Mouse (Mus musculus) adrenal gland, adult 18-20 months (tissue): Measurements from ENCODE around the gene Scn2b. TPM values are rescaled to one million over a fixed set of nuclear protein-coding genes. Genes with fewer than 3 reads are reported as not detected.

ENCODE experiments used
- DNase-seq, 2 experiments: peaks; one replicate each; pipeline ENCODE4 v3.0.0; 2021 to 2022; ENCODE audit warnings: low spot score in 2 of 2
- total RNA-seq, 2 experiments: library from RNA; stranded (reverse); gene quantifications; 1 replicate in 1 of 2; 2 replicates in 1 of 2; pipeline ENCODE4 v1.2.3; 2021

Scn2b gene
- total RNA-seq, 2 experiments from 2014 or later: 11.1 to 11.2 TPM

- DNase-seq: no peak
These were observed 52.6 kb downstream of the Scn2b start for GRCm38 (mm10) chr9:45170150-45170549.

GRCm38 (mm10) chr9:45171073-45171610 lies 53.6 kb downstream of the Scn2b start:
- no peak for DNase-seq

- DNase-seq: no peak
These were observed 55.9 kb downstream of the Scn2b start for GRCm38 (mm10) chr9:45173475-45173874.

GRCm38 (mm10) chr9:45179282-45179681 lies 61.7 kb downstream of the Scn2b start:
- DNase-seq: no peak

Other genes starting within 250 kb of the Scn2b start
- 10 to 100 TPM; 27.2 to 32.1 TPM for gene Kmt2a, start 236.5 kb upstream of the Scn2b start, total RNA-seq
- gene Atp5l, start 197.0 kb upstream of the Scn2b start, total RNA-seq: 100 to 1,000 TPM; 593 to 763 TPM
- gene Ube4a, start 152.2 kb upstream of the Scn2b start, total RNA-seq: 100 to 1,000 TPM in 1 of 2 experiments, 10 to 100 TPM in 1; 85.6 to 103 TPM
- gene Cd3g, start 137.4 kb upstream of the Scn2b start, total RNA-seq: 1 to 10 TPM in 1 of 2 experiments, under 1 TPM in 1; 0.33 to 1.6 TPM
- gene Cd3d, start 136.0 kb upstream of the Scn2b start, total RNA-seq: under 1 TPM in 1 of 2 experiments, not detected in 1; 0.93 TPM
- 1 to 10 TPM in 1 of 2 experiments, under 1 TPM in 1; 0.27 to 2.0 TPM for gene Cd3e, start 108.2 kb upstream of the Scn2b start, total RNA-seq
- gene Mpzl2, start 78.0 kb upstream of the Scn2b start, total RNA-seq: 10 to 100 TPM; 10.5 to 12.9 TPM
- gene Mpzl3, start 62.6 kb upstream of the Scn2b start, total RNA-seq: 1 to 10 TPM; 7.3 to 9.1 TPM
- 1 to 10 TPM; 3.3 to 6.8 TPM for gene Jaml, start 38.6 kb upstream of the Scn2b start, total RNA-seq
- gene Scn4b, start 20.6 kb downstream of the Scn2b start, total RNA-seq: 1 to 10 TPM in 1 of 2 experiments, under 1 TPM in 1; 0.90 to 1.1 TPM
- gene BC049352, start 64.2 kb downstream of the Scn2b start, total RNA-seq: 1 to 10 TPM in 1 of 2 experiments, under 1 TPM in 1; 0.86 to 1.3 TPM
- gene Tmprss4, start 86.3 kb downstream of the Scn2b start, total RNA-seq: not detected
- gene Il10ra, start 151.4 kb downstream of the Scn2b start, total RNA-seq: 1 to 10 TPM; 3.8 to 4.3 TPM
- gene Tmprss13, start 201.3 kb downstream of the Scn2b start, total RNA-seq: under 1 TPM; 0.10 to 0.27 TPM